Mouse (Mus musculus) thymus, postnatal 0 days (tissue): ENCODE measurements around the gene Myo1d. TPM values are rescaled to one million over a fixed set of nuclear protein-coding genes. Genes with fewer than 3 reads are reported as not detected.
A peak's percentile ranks its signal among the peaks of the same experiment; 100 is the strongest.

ENCODE experiments used
- DNase-seq: peaks from one replicate; pipeline ENCODE4 v3.0.0-alpha.2; 2015; ENCODE audit warnings: low spot score
- polyA plus RNA-seq: library from polyadenylated mRNA; unstranded; fragments of >200 nt; fragmentation: Nextera tagmentation; extraction: Ambion mirVana; gene quantifications from 2 replicates; pipeline ENCODE4 v1.2.1, GENCODE M21; 2015

The Myo1d gene
- polyA plus RNA-seq, 1 experiment from 2014 or later = 2.8 TPM

DNA sequence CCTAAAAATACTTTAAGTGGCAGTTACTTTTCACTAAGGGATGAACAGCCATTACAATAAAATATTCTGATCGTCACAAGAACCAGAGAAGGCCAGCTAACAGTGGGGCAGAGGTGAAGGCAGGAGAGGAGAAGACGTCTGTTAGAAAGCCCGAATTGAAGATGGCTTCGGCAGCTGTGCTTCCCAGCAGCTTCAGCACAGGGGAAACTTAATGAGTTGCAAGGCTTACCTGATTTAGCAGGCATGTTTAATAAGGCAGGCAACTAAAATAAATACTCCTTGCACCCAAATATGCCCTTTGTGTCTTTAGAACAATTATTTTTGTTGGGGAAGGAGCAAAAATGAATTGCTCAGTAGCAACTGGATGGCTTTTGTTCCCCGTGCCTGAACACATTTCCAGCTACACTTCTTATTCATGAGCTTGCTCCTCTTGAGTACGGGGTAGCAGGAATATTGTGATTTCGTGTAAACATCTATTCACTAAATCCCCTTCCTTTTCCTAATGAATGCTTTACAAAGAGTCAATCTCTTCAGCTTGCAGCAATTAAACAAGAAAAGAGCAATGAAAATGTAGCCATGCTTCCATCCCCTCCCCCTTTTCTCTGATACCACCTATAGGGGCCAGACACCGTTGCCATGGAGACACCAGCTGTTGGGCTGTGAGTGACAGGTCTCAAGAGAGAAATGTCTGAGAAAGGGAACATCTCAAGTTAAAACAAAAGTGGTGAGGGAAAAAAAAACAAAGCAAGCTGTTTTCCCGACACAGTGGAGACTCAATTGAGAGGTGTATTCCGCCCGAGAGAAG lies 157.4 kb downstream of the Myo1d start:
- DNase-seq = no peak

DNA sequence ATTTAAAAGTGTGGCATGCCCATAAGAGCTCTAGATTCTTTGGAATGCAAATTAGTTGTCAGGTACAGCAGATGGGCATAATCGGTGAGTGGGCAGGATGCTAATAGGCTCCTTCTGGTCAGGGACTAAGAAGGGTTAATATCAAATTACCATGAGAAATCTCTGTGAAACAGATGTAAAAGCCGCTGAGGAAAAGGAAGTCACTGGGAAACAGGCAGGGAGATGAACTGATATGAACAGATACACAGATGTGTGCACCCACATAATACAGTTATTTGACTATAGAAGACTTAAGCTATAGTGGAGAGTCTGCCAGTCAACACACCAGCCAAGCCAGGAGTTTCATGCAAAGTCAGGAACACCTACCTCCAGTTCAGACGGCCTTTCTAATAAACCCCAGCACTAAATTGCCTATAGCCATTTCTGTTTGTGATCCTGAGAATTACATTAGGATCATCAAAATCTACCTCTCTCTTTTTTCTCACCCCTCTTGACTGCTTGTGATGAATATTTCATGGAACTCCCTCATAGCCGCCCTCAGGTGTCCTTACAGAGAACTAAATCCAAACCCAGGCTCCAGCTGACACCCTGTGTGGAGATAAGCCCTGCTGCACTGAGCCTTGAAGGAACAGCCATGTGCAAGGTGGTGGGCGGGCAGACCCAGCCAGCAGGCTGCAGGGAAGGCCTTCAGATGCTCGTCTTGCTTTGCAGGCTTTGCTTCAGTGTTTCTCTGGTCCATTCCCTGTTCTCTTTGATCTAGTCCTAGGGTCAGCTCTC lies 164.7 kb downstream of the Myo1d start:
- DNase-seq = no peak

DNA sequence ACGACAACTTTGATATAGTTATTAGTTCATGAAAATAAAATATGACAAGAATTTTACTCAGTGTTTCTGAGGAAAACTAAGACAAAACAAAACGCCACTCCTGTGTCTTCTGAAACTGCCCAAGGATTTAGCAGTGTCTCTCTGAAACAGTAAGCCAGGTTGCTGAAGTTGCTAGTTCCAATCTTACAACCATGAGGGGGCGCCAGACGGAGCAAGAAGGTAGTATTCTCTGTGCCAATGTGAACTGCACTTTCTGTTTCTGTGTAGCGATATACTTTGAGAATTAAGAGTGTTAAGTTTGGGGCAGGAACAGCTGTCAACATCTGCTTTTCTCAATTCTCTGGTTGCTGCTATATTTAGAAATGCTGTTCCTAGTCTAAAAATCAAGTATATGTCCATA lies 165.4 kb downstream of the Myo1d start:
- peak; percentile 59 for DNase-seq

DNA sequence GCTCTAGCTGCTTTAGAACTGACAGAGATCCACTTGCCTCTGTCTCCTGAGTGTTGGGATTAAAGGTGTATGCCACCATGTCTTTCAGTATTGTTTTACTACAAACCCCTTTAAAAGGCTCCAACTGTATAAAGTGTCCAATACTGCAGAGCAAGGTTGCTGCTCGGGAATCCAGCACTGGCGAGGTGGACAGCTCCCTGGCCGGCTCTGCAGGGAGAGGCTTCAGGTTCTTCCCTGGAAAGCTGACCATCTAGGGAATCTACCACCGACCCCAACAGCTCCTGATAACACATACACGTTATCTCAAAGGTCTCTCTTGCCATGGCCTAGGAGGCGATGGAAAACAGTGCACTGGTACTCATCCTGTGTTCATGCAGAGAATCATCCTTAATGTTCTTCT lies 166.3 kb downstream of the Myo1d start:
- no peak for DNase-seq

DNA sequence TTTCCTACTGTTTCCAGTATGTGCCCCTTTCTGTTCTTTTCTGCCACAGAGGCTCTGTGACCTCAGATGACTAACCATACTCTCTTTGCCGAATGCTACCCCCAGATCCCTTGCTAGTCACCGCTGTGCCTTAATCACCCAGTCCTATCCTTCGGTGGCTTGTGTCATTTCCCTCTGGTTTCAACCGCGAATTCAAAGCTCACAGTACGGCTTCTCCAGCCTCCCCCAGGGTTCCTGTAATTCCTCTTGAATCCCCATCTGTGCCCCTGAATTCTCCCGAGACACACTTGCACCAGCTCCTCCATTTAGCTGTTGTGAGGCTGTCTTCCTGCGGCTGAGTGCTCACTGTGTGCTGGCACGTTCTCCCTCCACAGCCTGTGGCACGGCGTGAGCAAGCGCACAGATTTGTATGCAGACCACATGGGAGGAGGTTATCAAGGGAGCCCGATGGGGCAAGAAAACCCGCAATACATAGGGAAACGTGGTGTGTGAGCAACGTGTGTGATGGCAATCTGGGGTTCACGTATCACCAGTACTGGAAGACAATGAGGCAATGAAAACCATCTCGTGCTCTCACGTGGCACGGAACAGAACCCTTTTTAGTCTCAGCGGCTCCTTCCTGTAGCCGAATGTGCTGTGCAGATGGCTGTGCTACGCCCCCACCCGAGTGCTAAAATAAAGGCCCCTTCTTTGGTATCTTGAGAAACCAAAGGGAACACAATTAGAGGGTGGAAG lies 177.0 kb downstream of the Myo1d start:
- peak; percentile 40 for DNase-seq

DNA sequence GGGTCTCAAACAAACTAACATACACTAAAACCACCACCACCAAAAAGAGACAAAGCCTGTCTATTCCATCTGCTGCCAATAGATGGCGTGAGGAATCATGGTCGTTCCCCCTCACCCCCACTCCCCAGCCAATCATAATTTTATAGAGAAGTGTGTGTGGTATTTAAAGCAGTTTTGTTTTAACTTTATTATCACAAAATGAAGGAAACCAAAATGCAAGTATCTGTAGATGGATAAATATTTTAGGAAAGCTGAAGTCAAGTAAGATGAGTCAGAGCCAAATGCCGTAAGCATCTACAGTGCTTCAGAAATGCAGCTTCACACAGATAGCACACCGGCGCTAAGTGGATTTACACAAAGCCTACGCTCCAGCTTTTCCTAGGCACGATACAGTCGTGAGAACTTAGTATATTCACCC lies 177.8 kb downstream of the Myo1d start:
- DNase-seq = peak; percentile 28

GRCm38 (mm10) chr11:80601040-80601864 lies 178.6 kb downstream of the Myo1d start:
- no peak for DNase-seq

- no peak for DNase-seq
Observed at GRCm38 (mm10) chr11:80595482-80595881, 184.3 kb downstream of the Myo1d start.

GRCm38 (mm10) chr11:80589387-80589786 lies 190.4 kb downstream of the Myo1d start:
- no peak for DNase-seq

- DNase-seq = no peak
Observed at GRCm38 (mm10) chr11:80585761-80586160, 194.1 kb downstream of the Myo1d start.

DNA sequence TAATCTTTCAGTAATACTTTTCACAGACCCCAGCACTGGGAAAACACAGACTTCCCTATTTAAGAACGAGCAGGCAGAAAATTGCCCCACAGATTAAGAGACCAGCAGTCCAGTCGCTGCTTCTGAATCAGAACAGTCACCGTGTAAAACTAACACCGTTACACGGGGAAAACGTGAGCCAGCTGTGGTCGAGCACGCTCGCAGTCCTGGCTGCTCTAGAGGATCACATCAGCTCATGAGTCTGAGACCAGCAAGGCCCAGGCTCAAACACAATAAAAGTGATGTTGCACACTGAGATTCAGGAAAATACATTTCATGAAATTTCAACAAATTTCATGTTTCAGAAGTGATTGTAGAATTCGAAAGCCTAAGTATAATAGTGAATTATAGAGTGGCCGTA lies 194.6 kb downstream of the Myo1d start:
- DNase-seq = no peak

- no peak for DNase-seq
Observed at GRCm38 (mm10) chr11:80580494-80580893, 199.3 kb downstream of the Myo1d start.

GRCm38 (mm10) chr11:80577747-80578640 lies 201.8 kb downstream of the Myo1d start:
- DNase-seq = no peak

DNA sequence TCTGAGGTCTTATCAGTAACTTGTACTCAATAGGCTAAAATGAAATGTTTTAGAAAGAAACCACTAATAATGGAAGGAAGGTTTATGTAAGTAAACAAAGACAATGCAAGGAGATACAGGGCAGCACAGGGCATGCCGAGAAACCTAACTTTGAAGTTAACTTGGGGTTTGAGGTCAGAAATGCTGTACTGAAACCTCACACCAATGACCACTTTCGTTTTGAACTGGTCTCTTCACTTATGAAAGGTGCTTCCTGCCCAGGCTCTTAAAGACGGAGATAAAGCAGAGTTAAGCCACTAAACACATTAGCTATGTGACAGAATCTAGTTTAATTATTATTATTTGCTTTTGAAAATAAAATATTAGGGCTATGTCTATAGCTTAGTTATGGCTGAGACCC lies 204.0 kb downstream of the Myo1d start:
- DNase-seq = no peak

- no peak for DNase-seq
Observed at GRCm38 (mm10) chr11:80566286-80566685, 213.5 kb downstream of the Myo1d start.

DNA sequence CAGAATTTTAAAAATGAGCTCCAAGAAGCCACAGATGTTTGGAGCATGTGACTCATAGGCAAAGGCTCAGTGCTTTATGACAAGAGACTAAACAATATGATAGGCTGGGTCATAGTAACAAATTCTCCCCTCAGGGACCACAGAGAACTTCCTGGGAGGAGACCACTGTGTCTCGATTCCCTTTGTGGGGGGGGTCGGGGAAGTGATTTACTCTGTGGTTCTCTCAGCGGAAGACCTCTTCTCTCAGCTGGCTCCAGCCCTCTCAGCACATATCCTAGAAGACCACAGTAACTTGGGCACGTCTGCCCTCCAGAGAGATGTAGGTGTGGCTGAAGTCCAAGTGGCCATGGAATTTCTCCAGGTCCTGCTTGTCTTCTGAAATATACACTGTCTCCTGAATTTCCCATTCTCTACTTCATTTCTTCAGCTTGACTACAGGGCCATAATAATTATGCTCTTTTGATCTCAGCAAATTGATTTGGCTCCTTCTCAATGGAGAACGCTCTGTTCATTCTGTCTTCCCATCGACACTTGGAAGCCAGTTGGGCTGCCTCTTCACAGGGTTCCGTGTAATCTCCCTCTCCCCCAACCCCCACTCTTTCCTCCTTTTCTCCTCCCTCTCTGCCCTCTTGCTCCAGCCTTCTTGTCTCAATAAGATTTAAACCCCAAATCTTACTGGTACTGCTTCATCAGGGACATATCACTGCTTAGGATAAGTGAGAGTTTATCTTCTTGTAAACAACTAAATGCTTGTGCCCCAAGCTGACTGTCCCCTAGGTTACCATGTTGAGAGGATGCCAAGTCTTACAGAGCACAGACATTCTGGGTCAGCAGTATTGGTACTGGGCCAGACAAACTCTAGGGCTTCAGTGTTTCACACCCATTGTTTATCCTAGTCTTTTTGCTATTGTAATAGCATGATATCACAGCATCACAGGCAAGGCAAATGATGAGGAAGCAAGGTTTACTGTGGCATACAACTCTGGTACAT lies 214.6 kb downstream of the Myo1d start:
- no peak for DNase-seq

- peak; percentile 73 for DNase-seq
Observed at GRCm38 (mm10) chr11:80562479-80562878, 217.3 kb downstream of the Myo1d start.

DNA sequence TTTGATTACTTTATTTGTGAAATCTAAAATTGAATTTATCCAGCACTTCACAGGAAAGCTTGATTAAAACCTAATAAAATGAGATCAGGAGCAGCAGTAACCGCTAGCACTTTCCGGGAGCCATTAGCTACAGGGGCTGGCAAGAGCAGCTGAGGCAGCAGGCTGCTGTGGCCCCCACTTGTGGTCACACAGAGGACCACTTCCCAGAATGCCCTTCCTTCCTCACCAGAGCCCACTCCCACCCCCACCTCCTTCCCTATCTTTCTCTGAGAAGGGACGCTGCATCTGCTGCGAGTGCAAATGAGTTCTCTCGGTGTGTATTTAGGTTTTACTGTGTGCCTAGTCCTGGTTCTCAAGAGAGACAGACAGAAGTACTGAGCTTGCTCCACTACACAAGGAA lies 219.1 kb downstream of the Myo1d start:
- DNase-seq = no peak

- DNase-seq = no peak
Observed at GRCm38 (mm10) chr11:80555416-80555815, 224.4 kb downstream of the Myo1d start.
